Mouse (Mus musculus): ENCODE measurements at regions not wholly inside any gene's neighbourhood (a gene's known extent, or its start where the extent isn't known, plus 50 kb on each side); places are given as distances from the start of the nearest gene placed in this dataset.
"Not testable (repeated sequence)": the region's sequence is repeated elsewhere in the genome, so short reads cannot be mapped to it uniquely, and the experiment has no call there.

DNA sequence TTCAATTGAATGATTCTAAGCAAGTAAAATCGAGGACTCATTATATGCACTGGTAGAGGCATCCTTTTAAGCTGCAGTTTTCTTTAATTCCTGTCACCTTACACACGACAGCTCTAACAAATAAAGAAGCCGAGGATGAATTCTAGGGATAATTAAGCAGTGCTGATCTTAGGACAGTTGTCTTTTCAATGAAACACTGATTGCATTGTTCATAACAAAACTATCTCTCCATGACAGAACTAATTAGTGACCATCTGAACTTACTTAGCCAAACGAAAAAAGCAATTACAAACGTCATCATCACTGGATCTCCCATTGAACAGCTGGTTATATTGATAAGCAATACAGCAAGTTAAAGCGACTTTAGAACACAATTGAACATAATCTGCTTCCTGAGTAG is 1579.7 kb upstream of the G6pd2 start:
- Histone ChIP-seq H3K9me3 (no peaks in the 10 kb centered on the region), H3K27me3 (no peaks in the 10 kb centered on the region), H3K36me3 (no peaks in the 10 kb centered on the region), H3K4me3 (no peak overlapping the region), H3K9ac (no peak overlapping the region), H3K27ac (no peak overlapping the region), H3K4me1 (no peaks in the 10 kb centered on the region), H3K4me2 (replicated peaks) (no peak overlapping the region)
- 66% methylated on average over 6 of the region's 6 CpGs for WGBS
- ATAC-seq (ENCODE audit: low FRiP score, low read depth), result no peak

DNA sequence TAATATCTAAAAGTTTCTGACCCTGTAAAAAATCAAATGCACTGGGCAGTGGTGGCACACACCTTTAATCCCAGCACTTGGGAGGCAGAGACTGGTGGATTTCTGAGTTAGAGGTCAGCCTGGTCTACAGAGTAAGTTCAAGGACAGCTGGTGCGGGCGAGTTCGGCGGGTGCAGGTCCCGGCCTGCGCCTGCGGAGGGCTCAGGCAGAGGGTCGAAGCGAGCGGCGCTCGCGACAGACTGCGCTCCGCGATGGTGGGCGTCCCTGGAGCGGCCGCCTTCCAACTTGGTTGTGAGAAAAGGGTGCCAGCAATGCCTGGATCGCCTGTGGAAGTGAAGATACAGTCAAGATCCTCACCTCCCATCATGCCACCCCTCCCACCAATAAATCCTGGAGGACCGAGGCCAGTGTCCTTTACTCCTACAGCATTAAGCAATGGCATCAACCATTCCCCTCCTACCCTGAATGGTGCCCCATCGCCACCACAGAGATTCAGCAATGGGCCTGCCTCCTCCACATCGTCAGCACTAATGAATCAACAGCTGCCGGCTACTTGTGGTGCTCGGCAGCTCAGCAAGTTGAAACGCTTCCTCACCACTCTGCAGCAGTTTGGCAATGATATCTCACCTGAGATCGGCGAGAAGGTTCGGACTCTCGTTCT is 1577.3 kb upstream of the G6pd2 start:
- Histone ChIP-seq H3K4me3 (peak overlapping the region; percentile 22), H3K4me2 (replicated peaks) (peak overlapping the region; percentile 49)
- not testable (repeated sequence) for H3K9me3 ChIP-seq, H3K9ac ChIP-seq, H3K36me3 ChIP-seq, H3K27me3 ChIP-seq, H3K27ac ChIP-seq, H3K4me1 ChIP-seq
- ATAC-seq (ENCODE audit: low FRiP score, low read depth), result peak; percentile 84; the same call in 1 of the 2 replicates
- WGBS, result 13% methylated on average over 30 of the region's 30 CpGs

DNA sequence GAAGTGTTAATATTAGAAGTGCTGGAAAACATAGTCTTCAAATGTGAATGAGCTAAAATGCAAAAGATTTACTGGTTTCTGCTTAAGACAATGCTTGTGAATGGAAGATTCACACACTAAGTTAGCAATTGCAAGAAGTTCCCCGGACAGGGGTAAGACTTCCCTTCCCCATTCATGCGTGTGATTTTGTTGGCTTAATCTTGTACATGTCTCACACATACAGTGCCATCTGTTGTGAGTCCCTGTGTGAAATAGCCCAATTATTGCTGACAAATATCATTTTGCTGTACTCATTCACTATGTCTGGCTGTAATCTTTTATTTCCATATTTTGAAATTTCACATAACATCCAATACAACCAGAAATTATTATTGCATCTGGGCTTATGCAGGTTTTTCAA is 1564.4 kb upstream of the G6pd2 start:
- no peak for ATAC-seq (ENCODE audit: low FRiP score, low read depth)
- H3K9me3 ChIP-seq, result no peaks in the 10 kb centered on the region
- H3K9ac ChIP-seq, result no peak overlapping the region
- H3K27ac ChIP-seq, result no peak overlapping the region
- no peaks in the 10 kb centered on the region for H3K27me3 ChIP-seq
- H3K36me3 ChIP-seq, result no peaks in the 10 kb centered on the region
- H3K4me1 ChIP-seq, result no peaks in the 10 kb centered on the region
- H3K4me3 ChIP-seq, result no peak overlapping the region
- 88% methylated on average over 2 of the region's 2 CpGs for WGBS
- no peak overlapping the region for H3K4me2 ChIP-seq (replicated peaks)

DNA sequence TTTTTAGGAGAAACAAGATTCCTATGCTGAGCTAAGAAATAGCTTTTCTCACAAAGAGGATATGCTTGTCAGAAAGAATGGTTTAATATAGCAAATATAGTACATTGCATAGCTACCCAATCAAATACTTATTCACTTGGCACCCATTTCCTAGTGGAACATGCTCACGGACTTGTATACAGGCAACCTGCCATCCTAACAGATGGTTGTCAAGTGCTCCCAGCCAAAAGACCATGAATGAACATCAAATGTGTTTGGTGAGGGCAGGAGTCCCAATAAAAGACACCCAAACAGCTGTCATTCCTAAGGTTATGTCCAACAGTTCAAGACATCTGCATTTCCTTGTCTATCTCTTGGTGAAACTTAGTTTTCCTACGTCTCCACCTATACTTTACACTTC is 1531.9 kb upstream of the G6pd2 start:
- H3K9me3 ChIP-seq, result no peaks in the 10 kb centered on the region
- no peaks in the 10 kb centered on the region for H3K4me1 ChIP-seq
- H3K4me3 ChIP-seq, result no peak overlapping the region
- no peak overlapping the region for H3K27ac ChIP-seq
- H3K36me3 ChIP-seq, result no peaks in the 10 kb centered on the region
- ATAC-seq (ENCODE audit: low FRiP score, low read depth), result no peak
- H3K27me3 ChIP-seq, result no peaks in the 10 kb centered on the region
- 86% methylated on average over 2 of the region's 2 CpGs for WGBS
- H3K9ac ChIP-seq, result no peak overlapping the region
- H3K4me2 ChIP-seq (replicated peaks), result no peak overlapping the region

All from limb, embryonic 13.5 days (tissue).